Comparison of ENCODE assay signal across 12 mouse cellular contexts in genomic region chr8:120525135-120525534, GRCm38 (mm10).
DNase-seq lines count a peak whose midpoint lies in the region; ATAC-seq lines count a peak whose summit lies in the region.
"Had no signal": no experiment of that assay in that cellular context is flagged by ENCODE, and none has a peak within 500 bp of the region (broad histone marks: within the 10 kb centered on the region; RNA-seq: fewer than 3 reads in every experiment).

No protein-coding gene starts in this region.

- no peaks in the 10 kb centered on the region for H3K27me3 ChIP-seq in forebrain, embryonic 13.5 days
- H3K27me3 ChIP-seq in forebrain, embryonic 11.5 days (ENCODE audit: control insufficient read depth, insufficient read depth, low read length): peaks cover 3% of the 10 kb centered on the region
- no peaks in the 10 kb centered on the region for H3K27me3 ChIP-seq in hindbrain, embryonic 13.5 days
- H3K27me3 ChIP-seq in hindbrain, embryonic 14.5 days (ENCODE audit: control insufficient read depth, insufficient read depth, low read length): no peaks in the 10 kb centered on the region

- no peaks in the 10 kb centered on the region for H3K36me3 ChIP-seq in forebrain, embryonic 13.5 days (ENCODE audit: poor library complexity, severe bottlenecking)
- H3K36me3 ChIP-seq in forebrain, embryonic 11.5 days (ENCODE audit: control insufficient read depth, insufficient read depth, low read length): no peaks in the 10 kb centered on the region
- no peaks in the 10 kb centered on the region for H3K36me3 ChIP-seq in hindbrain, embryonic 13.5 days
- H3K36me3 ChIP-seq in hindbrain, embryonic 14.5 days (replicated peaks; ENCODE audit: control insufficient read depth, insufficient read depth): no peaks in the 10 kb centered on the region

- H3K4me3 ChIP-seq in forebrain, embryonic 13.5 days: no peak overlapping the region
- no peak overlapping the region for H3K4me3 ChIP-seq in forebrain, embryonic 11.5 days (ENCODE audit: low read depth, low read length)
- H3K4me3 ChIP-seq in hindbrain, embryonic 13.5 days: no peak overlapping the region
- no peak overlapping the region for H3K4me3 ChIP-seq in hindbrain, embryonic 14.5 days (replicated peaks; ENCODE audit: low read length)

- H3K4me1 ChIP-seq in forebrain, embryonic 13.5 days: peaks cover 93% of the 10 kb centered on the region
- peaks cover 56% of the 10 kb centered on the region for H3K4me1 ChIP-seq in forebrain, embryonic 11.5 days (replicated peaks; ENCODE audit: control insufficient read depth, insufficient read depth, low read length)
- H3K4me1 ChIP-seq in hindbrain, embryonic 13.5 days (replicated peaks): peaks cover 91% of the 10 kb centered on the region
- peaks cover 79% of the 10 kb centered on the region for H3K4me1 ChIP-seq in hindbrain, embryonic 14.5 days (replicated peaks; ENCODE audit: control insufficient read depth, insufficient read depth, low read length)

- 87% methylated on average over 1 of the region's 1 CpGs for WGBS in forebrain, embryonic 13.5 days
- WGBS in forebrain, embryonic 11.5 days: 67% methylated on average over 1 of the region's 1 CpGs
- WGBS in hindbrain, embryonic 13.5 days: 75% methylated on average over 1 of the region's 1 CpGs
- 67% methylated on average over 1 of the region's 1 CpGs for WGBS in hindbrain, embryonic 14.5 days

- peak overlapping the region; percentile 44; the same call in 1 of the 2 replicates for H3K27ac ChIP-seq in forebrain, embryonic 13.5 days
- no peak overlapping the region for H3K27ac ChIP-seq in forebrain, embryonic 11.5 days (ENCODE audit: low read depth, low read length)
- peak overlapping the region; percentile 44 for H3K27ac ChIP-seq in hindbrain, embryonic 13.5 days
- H3K27ac ChIP-seq in hindbrain, embryonic 14.5 days: no peak overlapping the region

- no peak overlapping the region for H3K9ac ChIP-seq in forebrain, embryonic 13.5 days
- H3K9ac ChIP-seq in forebrain, embryonic 11.5 days (ENCODE audit: low read length): no peak overlapping the region; the same call in 1 of the 2 replicates
- no peak overlapping the region for H3K9ac ChIP-seq in hindbrain, embryonic 13.5 days
- H3K9ac ChIP-seq in hindbrain, embryonic 14.5 days: no peak overlapping the region

- H3K9me3 ChIP-seq in forebrain, embryonic 13.5 days (replicated peaks): no peaks in the 10 kb centered on the region
- H3K9me3 ChIP-seq in forebrain, embryonic 11.5 days (ENCODE audit: control insufficient read depth, low read length): no peaks in the 10 kb centered on the region
- no peaks in the 10 kb centered on the region for H3K9me3 ChIP-seq in hindbrain, embryonic 13.5 days
- no peaks in the 10 kb centered on the region for H3K9me3 ChIP-seq in hindbrain, embryonic 14.5 days (ENCODE audit: control insufficient read depth, low read length)

- no peak for DNase-seq in forebrain, embryonic 11.5 days (ENCODE audit: low spot score)
- DNase-seq in hindbrain, embryonic 14.5 days (ENCODE audit: low spot score): no peak
- no peak for DNase-seq in kidney, postnatal 4 days
- DNase-seq in cerebellum, adult 11-12 months: no peak
- DNase-seq: gastrocnemius, postnatal 14 days; lung, adult 2 months; thymus, adult 18-20 months had no signal

- no peak overlapping the region; the same call in 1 of the 2 replicates for H3K4me2 ChIP-seq in forebrain, embryonic 13.5 days
- H3K4me2 ChIP-seq in forebrain, embryonic 11.5 days (ENCODE audit: low read depth, low read length, severe bottlenecking): no peak overlapping the region
- no peak overlapping the region for H3K4me2 ChIP-seq in hindbrain, embryonic 13.5 days
- no peak overlapping the region for H3K4me2 ChIP-seq in hindbrain, embryonic 14.5 days (replicated peaks)

- ATAC-seq in forebrain, embryonic 13.5 days: no peak
- no peak for ATAC-seq in forebrain, embryonic 11.5 days (replicated peaks; ENCODE audit: low FRiP score)
- no peak for ATAC-seq in hindbrain, embryonic 13.5 days (ENCODE audit: low FRiP score)
- no peak for ATAC-seq in hindbrain, embryonic 14.5 days (ENCODE audit: low FRiP score)
- peak; percentile 31; the same call in 1 of the 2 replicates for ATAC-seq in erythroblast, adult 5-6 weeks (replicated peaks; ENCODE audit: low FRiP score, poor library complexity, severe bottlenecking)
- ATAC-seq in megakaryocyte, adult 5-6 weeks (ENCODE audit: poor library complexity, severe bottlenecking): 0 out of 2 replicates have a peak, but pooled peaks have one; percentile 15
- ATAC-seq: hindbrain, embryonic 16.5 days had no signal

Comparison
In these comparisons a context has a peak if more than half of its experiments do, and no peak if none do; other contexts are left out.
1. H3K27ac ChIP-seq: peak in forebrain, embryonic 13.5 days (single experiment) and hindbrain, embryonic 13.5 days (single experiment); none in forebrain, embryonic 11.5 days (single experiment) and hindbrain, embryonic 14.5 days (single experiment).
2. ATAC-seq: peak in erythroblast, adult 5-6 weeks (single experiment) and megakaryocyte, adult 5-6 weeks (single experiment); none in forebrain, embryonic 13.5 days (single experiment), forebrain, embryonic 11.5 days (single experiment), hindbrain, embryonic 13.5 days (single experiment) and hindbrain, embryonic 14.5 days (single experiment).